8 mouse cellular contexts compared by ENCODE assay signal in the genomic region with DNA sequence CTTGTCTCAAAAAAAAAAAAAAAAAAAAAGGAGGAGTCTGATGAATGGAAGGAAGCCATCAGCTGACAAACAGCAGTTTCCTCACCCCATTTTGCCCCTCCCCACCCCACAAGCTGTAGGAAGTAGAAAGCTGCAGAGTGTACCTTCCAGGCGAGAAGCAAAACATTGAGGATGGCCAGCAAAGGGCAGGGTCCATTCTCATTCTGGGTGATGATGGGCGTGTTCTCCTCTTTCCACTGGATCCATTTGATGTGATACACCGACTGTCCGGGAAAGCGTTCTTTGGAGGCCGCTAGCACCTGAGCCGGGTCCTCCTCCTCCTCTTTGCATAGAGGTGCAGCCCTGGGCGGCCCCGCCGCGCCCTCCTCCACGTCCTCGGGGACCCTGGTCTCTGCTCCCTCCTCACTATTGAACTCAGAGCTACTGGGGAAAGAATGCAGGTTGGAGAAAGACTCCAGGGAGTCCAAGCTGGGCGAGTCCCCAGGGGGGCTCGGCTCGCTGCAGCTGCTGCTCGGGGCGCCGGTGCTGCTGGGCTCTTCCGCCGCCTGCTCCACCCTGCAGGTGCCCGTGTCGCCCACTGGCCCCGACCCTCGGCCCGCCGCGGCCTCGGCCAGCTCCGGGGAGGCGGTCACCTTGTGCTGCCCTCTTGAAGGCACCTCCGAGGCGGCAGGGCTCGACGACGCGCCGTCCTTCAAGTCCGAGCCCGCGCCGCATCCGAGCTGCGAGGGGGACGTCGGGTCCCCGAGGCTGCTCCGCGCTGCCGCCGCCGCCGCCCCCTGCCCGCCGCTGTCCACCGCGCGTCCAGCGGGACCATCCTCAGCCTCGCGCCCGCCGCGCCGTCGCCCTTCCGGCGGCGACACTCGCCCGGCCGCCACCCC. TPM values are rescaled to one million over a fixed set of nuclear protein-coding genes. Genes with fewer than 3 reads are reported as not detected.
DNase-seq lines count a peak whose midpoint lies in the region; ATAC-seq lines count a peak whose summit lies in the region.

A gene (plus strand): TSS at position 122 of the 878 bp plus-strand sequence.

- H3K36me3 ChIP-seq in hindbrain, embryonic 11.5 days (ENCODE audit: control insufficient read depth, insufficient read depth, low read length): no peaks in the 10 kb centered on the region

- no peaks in the 10 kb centered on the region for H3K4me1 ChIP-seq in hindbrain, embryonic 11.5 days (replicated peaks; ENCODE audit: control insufficient read depth, insufficient read depth, low read length)

- H3K4me3 ChIP-seq in hindbrain, embryonic 11.5 days (ENCODE audit: low read depth, low read length): peak within 1 kb of the TSS; percentile 88

- H3K27me3 ChIP-seq in hindbrain, embryonic 11.5 days (ENCODE audit: control insufficient read depth, insufficient read depth, low read length): no peaks in the 10 kb centered on the region

- no peaks in the 10 kb centered on the region for H3K9me3 ChIP-seq in hindbrain, embryonic 11.5 days (ENCODE audit: control insufficient read depth, low read length)

- WGBS in hindbrain, embryonic 11.5 days: under 1% methylated on average over 72 of the region's 72 CpGs

- DNase-seq in Muller cell, postnatal 12 days (ENCODE audit: inconsistent ontology term): peak; percentile 75
- peak; percentile 83 for DNase-seq in cerebellum, adult 9-10 months
- DNase-seq in frontal cortex, adult 2 months (ENCODE audit: extremely low spot score in 1 of 2, low spot score in 1 of 2): peak; percentile 62 to 64
- peak; percentile 59 for DNase-seq in hindbrain, embryonic 11.5 days (ENCODE audit: low spot score)
- DNase-seq in layer of hippocampus, postnatal 14 days (ENCODE audit: low spot score in 2 of 2): peak; percentile 42 to 63
- peak; percentile 73 for DNase-seq in lung, postnatal 10 days
- peak; percentile 52 for DNase-seq in retina, embryonic 14.5 days (ENCODE audit: low spot score)
- DNase-seq in thymus, postnatal 36 days: peak; percentile 76 to 83

- H3K4me2 ChIP-seq in hindbrain, embryonic 11.5 days (replicated peaks; ENCODE audit: low read depth, low read length): peak within 1 kb of the TSS; percentile 89

- peak; percentile 69 for ATAC-seq in hindbrain, embryonic 11.5 days (ENCODE audit: low FRiP score)

- peak within 1 kb of the TSS; percentile 91 for H3K27ac ChIP-seq in hindbrain, embryonic 11.5 days (ENCODE audit: low read depth, low read length)

- H3K9ac ChIP-seq in hindbrain, embryonic 11.5 days (ENCODE audit: low read depth, low read length): peak within 1 kb of the TSS; percentile 85

RNA-seq across cellular contexts. Expression of the gene that starts here (rescaled TPM):
- 1.3 TPM in 2 replicates for polyA plus RNA-seq in frontal cortex, adult 2 months (2012; rRNA removed)
- 0.39 and 0.62 TPM in 2 replicates for polyA plus RNA-seq in hindbrain, embryonic 11.5 days (2014; fragmentation: Nextera tagmentation; extraction: Ambion mirVana)
- total RNA-seq in layer of hippocampus, postnatal 14 days (2021): 1 to 10 TPM; 1.2 to 2.0 TPM

Comparison
In these comparisons a context has a peak if more than half of its experiments do, and no peak if none do; other contexts are left out.
1. Peak in every context shown above with its lines: DNase-seq, ATAC-seq, H3K4me3 ChIP-seq and H3K27ac ChIP-seq.
2. Peak in DNase-seq, ATAC-seq, H3K4me3 ChIP-seq, H3K27ac ChIP-seq, H3K9ac ChIP-seq and H3K4me2 ChIP-seq in hindbrain, embryonic 11.5 days; RNA of the gene not detected or under 1 TPM.